Mouse (Mus musculus) limb, embryonic 15.5 days (tissue): ENCODE data around the gene Irgc1. TPM values are rescaled to one million over a fixed set of nuclear protein-coding genes. Genes with fewer than 3 reads are reported as not detected.

ENCODE experiments used
- ATAC-seq: fragments of 200-750 bp; cut with Nextera tagmentation; 2 replicates; pipeline ENCODE4 v1.8.0; 2017; ENCODE audit warnings: low read depth, moderate TSS enrichment; ENCODE audit not compliant: insufficient number of reproducible peaks, low FRiP score, low TSS enrichment
- H3K27ac ChIP-seq: fragments of 300-500 bp; sonication (generic); 2 replicates; pipeline ENCODE4 v1.5.1; 2015; ENCODE audit warnings: moderate library complexity, mild to moderate bottlenecking, inconsistent platforms
- H3K27me3 ChIP-seq: fragments of 300-500 bp; sonication (generic); 2 replicates; pipeline ENCODE4 v1.6.1; 2015; ENCODE audit warnings: inconsistent platforms
- H3K36me3 ChIP-seq: fragments of 300-500 bp; sonication (generic); 2 replicates; pipeline ENCODE4 v1.6.1; 2015; ENCODE audit warnings: inconsistent platforms
- H3K4me1 ChIP-seq: fragments of 300-500 bp; sonication (generic); 2 replicates; pipeline ENCODE4 v1.6.1; 2015; ENCODE audit warnings: inconsistent platforms
- H3K4me2 ChIP-seq: fragments of 300-500 bp; sonication (generic); 2 replicates; pipeline ENCODE4 v1.6.1; 2015; ENCODE audit warnings: mild to moderate bottlenecking, inconsistent platforms
- H3K4me3 ChIP-seq: fragments of 300-500 bp; sonication (generic); 2 replicates; pipeline ENCODE4 v1.5.1; 2015; ENCODE audit warnings: mild to moderate bottlenecking, inconsistent platforms
- H3K9ac ChIP-seq: fragments of 300-500 bp; sonication (generic); 2 replicates; pipeline ENCODE4 v1.6.1; 2015; ENCODE audit warnings: inconsistent platforms
- H3K9me3 ChIP-seq: fragments of 300-500 bp; sonication (generic); 2 replicates; pipeline ENCODE4 v1.6.1; 2016; ENCODE audit warnings: inconsistent platforms
- WGBS: fragments of 180-500 bp; shearing (Covaris S2); methylation state at CpG from one replicate; pipeline ENCODE4 v1.1.7; 2015; 5-methylcytosine and 5-hydroxymethylcytosine counted together
- polyA plus RNA-seq: library from polyadenylated mRNA; unstranded; fragments of >200 nt; fragmentation: Nextera tagmentation; extraction: Ambion mirVana; gene quantifications from 2 replicates; pipeline ENCODE4 v1.2.1, GENCODE M21; 2015

Irgc1 gene
- polyA plus RNA-seq, 1 experiment from 2014 or later, result 0.17 TPM

- no peaks in the 10 kb centered on the region for H3K27me3 ChIP-seq
- WGBS, result 88% methylated on average over 3 of the region's 3 CpGs
- H3K36me3 ChIP-seq, result no peaks in the 10 kb centered on the region
- H3K9me3 ChIP-seq, result no peaks in the 10 kb centered on the region; the same call in 1 of the 2 replicates
- no peak overlapping the region for H3K9ac ChIP-seq
- ATAC-seq, result no peak
- H3K27ac ChIP-seq, result no peak overlapping the region
- no peaks in the 10 kb centered on the region for H3K4me1 ChIP-seq
- H3K4me2 ChIP-seq, result no peak overlapping the region
- H3K4me3 ChIP-seq, result no peak overlapping the region
Observed at GRCm38 (mm10) chr7:24469126-24469525, 17.0 kb upstream of the Irgc1 start.

GRCm38 (mm10) chr7:24467886-24468285, 15.8 kb upstream of the Irgc1 start:
- ATAC-seq, result no peak
- H3K4me3 ChIP-seq, result no peak overlapping the region
- 80% methylated on average over 5 of the region's 5 CpGs for WGBS
- H3K9ac ChIP-seq, result no peak overlapping the region
- H3K4me2 ChIP-seq, result no peak overlapping the region
- H3K9me3 ChIP-seq, result no peaks in the 10 kb centered on the region; the same call in 1 of the 2 replicates
- H3K4me1 ChIP-seq, result peaks cover 4% of the 10 kb centered on the region; the same call in 1 of the 2 replicates
- no peak overlapping the region for H3K27ac ChIP-seq
- no peaks in the 10 kb centered on the region for H3K36me3 ChIP-seq
- 0 out of 2 replicates have a peak, but pooled peaks cover 4% of the 10 kb centered on the region for H3K27me3 ChIP-seq

GRCm38 (mm10) chr7:24466835-24467234, 14.7 kb upstream of the Irgc1 start:
- Histone ChIP-seq H3K9ac (no peak overlapping the region), H3K4me3 (no peak overlapping the region), H3K9me3 (no peaks in the 10 kb centered on the region; the same call in 1 of the 2 replicates), H3K27ac (no peak overlapping the region), H3K36me3 (no peaks in the 10 kb centered on the region), H3K4me1 (peaks cover 10% of the 10 kb centered on the region), H3K4me2 (no peak overlapping the region), H3K27me3 (0 out of 2 replicates have a peak, but pooled peaks cover 9% of the 10 kb centered on the region)
- ATAC-seq, result no peak
- 88% methylated on average over 6 of the region's 6 CpGs for WGBS

- Histone ChIP-seq H3K4me3 (peak within 1 kb of the TSS; percentile 31), H3K36me3 (no peaks in the 10 kb centered on the region), H3K4me2 (peak within 1 kb of the TSS; percentile 41), H3K9me3 (no peaks in the 10 kb centered on the region), H3K9ac (no peak within 1 kb of the TSS), H3K4me1 (peaks cover 16% of the 10 kb centered on the region), H3K27ac (no peak within 1 kb of the TSS), H3K27me3 (0 out of 2 replicates have a peak, but pooled peaks cover 9% of the 10 kb centered on the region)
- WGBS, result 4% methylated on average over 26 of the region's 27 CpGs
- ATAC-seq, result peak; percentile 26; the same call in 1 of the 2 replicates
Observed at GRCm38 (mm10) chr7:24462388-24463319, 10.6 kb upstream of the Irgc1 start, which contains the start of gene Plaur. Plaur (plus strand) TSS chr7:24462484.

GRCm38 (mm10) chr7:24461376-24462051, 9.4 kb upstream of the Irgc1 start:
- H3K4me3 ChIP-seq, result no peak overlapping the region
- no peaks in the 10 kb centered on the region for H3K36me3 ChIP-seq
- 44% methylated on average over 14 of the region's 14 CpGs for WGBS
- no peaks in the 10 kb centered on the region for H3K9me3 ChIP-seq
- no peak overlapping the region for H3K9ac ChIP-seq
- no peak overlapping the region for H3K27ac ChIP-seq
- H3K27me3 ChIP-seq, result 0 out of 2 replicates have a peak, but pooled peaks cover 9% of the 10 kb centered on the region
- peaks cover 16% of the 10 kb centered on the region for H3K4me1 ChIP-seq
- no peak overlapping the region for H3K4me2 ChIP-seq
- ATAC-seq, result no peak

- H3K4me3 ChIP-seq, result no peak overlapping the region
- no peaks in the 10 kb centered on the region for H3K36me3 ChIP-seq
- 47% methylated on average over 3 of the region's 3 CpGs for WGBS
- ATAC-seq, result no peak
- no peak overlapping the region for H3K27ac ChIP-seq
- 0 out of 2 replicates have a peak, but pooled peaks cover 9% of the 10 kb centered on the region for H3K27me3 ChIP-seq
- H3K9me3 ChIP-seq, result no peaks in the 10 kb centered on the region
- no peak overlapping the region for H3K4me2 ChIP-seq
- H3K4me1 ChIP-seq, result peaks cover 16% of the 10 kb centered on the region
- no peak overlapping the region for H3K9ac ChIP-seq
Observed at GRCm38 (mm10) chr7:24459843-24460242, 7.7 kb upstream of the Irgc1 start.

GRCm38 (mm10) chr7:24459440-24459839, 7.3 kb upstream of the Irgc1 start:
- no peak overlapping the region for H3K9ac ChIP-seq
- ATAC-seq, result no peak
- H3K27ac ChIP-seq, result no peak overlapping the region
- no peak overlapping the region for H3K4me3 ChIP-seq
- no peaks in the 10 kb centered on the region for H3K36me3 ChIP-seq
- peaks cover 16% of the 10 kb centered on the region for H3K4me1 ChIP-seq
- H3K4me2 ChIP-seq, result no peak overlapping the region
- 0 out of 2 replicates have a peak, but pooled peaks cover 9% of the 10 kb centered on the region for H3K27me3 ChIP-seq
- no peaks in the 10 kb centered on the region for H3K9me3 ChIP-seq
- WGBS, result 71% methylated on average over 5 of the region's 5 CpGs

- ATAC-seq, result no peak
- Histone ChIP-seq H3K4me2 (no peak overlapping the region), H3K27me3 (0 out of 2 replicates have a peak, but pooled peaks cover 5% of the 10 kb centered on the region), H3K27ac (no peak overlapping the region), H3K36me3 (no peaks in the 10 kb centered on the region), H3K4me1 (peaks cover 12% of the 10 kb centered on the region), H3K9me3 (no peaks in the 10 kb centered on the region), H3K4me3 (no peak overlapping the region), H3K9ac (no peak overlapping the region)
- 31% methylated on average over 10 of the region's 10 CpGs for WGBS
Observed at GRCm38 (mm10) chr7:24457726-24458370, 5.8 kb upstream of the Irgc1 start.

- no peak overlapping the region for H3K9ac ChIP-seq
- H3K27ac ChIP-seq, result no peak overlapping the region
- H3K4me2 ChIP-seq, result no peak overlapping the region
- no peak overlapping the region for H3K4me3 ChIP-seq
- H3K4me1 ChIP-seq, result no peaks in the 10 kb centered on the region
- no peak for ATAC-seq
- H3K9me3 ChIP-seq, result no peaks in the 10 kb centered on the region
- WGBS, result 73% methylated on average over 5 of the region's 5 CpGs
- no peaks in the 10 kb centered on the region for H3K27me3 ChIP-seq
- no peaks in the 10 kb centered on the region for H3K36me3 ChIP-seq
Observed at GRCm38 (mm10) chr7:24455726-24456125, 3.6 kb upstream of the Irgc1 start.

- ATAC-seq, result no peak
- H3K4me1 ChIP-seq, result no peaks in the 10 kb centered on the region
- 76% methylated on average over 2 of the region's 2 CpGs for WGBS
- H3K9me3 ChIP-seq, result no peaks in the 10 kb centered on the region
- no peak overlapping the region for H3K4me3 ChIP-seq
- H3K9ac ChIP-seq, result no peak overlapping the region
- H3K36me3 ChIP-seq, result no peaks in the 10 kb centered on the region
- H3K27ac ChIP-seq, result no peak overlapping the region
- no peak overlapping the region for H3K4me2 ChIP-seq
- no peaks in the 10 kb centered on the region for H3K27me3 ChIP-seq
Observed at GRCm38 (mm10) chr7:24454199-24454598, 2.1 kb upstream of the Irgc1 start.

- no peak overlapping the region for H3K4me2 ChIP-seq
- H3K9me3 ChIP-seq, result no peaks in the 10 kb centered on the region
- no peak for ATAC-seq
- no peak overlapping the region for H3K27ac ChIP-seq
- WGBS, result 52% methylated on average over 9 of the region's 9 CpGs
- H3K36me3 ChIP-seq, result no peaks in the 10 kb centered on the region
- 0 out of 2 replicates have a peak, but pooled peaks cover 2% of the 10 kb centered on the region for H3K4me1 ChIP-seq
- no peak overlapping the region for H3K4me3 ChIP-seq
- no peaks in the 10 kb centered on the region for H3K27me3 ChIP-seq
- no peak overlapping the region for H3K9ac ChIP-seq
Observed at GRCm38 (mm10) chr7:24450585-24451017, 1.5 kb downstream of the Irgc1 start.
